Comparison of ENCODE assay signal across 11 mouse cellular contexts in the genomic region with DNA sequence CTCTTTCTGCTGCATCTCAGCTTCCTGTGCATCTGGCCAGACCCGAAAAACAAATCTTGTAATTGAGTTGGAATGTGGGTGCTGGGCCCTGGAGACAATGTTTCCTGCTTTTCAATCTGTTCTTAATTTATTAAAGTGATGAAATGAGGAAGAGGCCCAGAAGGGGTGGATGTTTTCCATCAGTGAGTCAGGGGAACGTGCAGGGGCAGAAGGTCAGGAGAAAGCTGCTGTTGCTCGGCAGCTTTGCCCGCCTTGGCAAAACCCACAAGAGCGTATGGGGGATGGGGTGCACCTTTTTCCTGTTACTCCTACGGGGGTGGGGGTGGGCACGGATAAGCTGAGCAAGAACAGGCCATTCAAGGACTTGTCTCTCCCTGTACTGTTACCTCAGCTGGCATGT.
DNase-seq lines count a peak whose midpoint lies in the region; ATAC-seq and TF ChIP-seq lines count a peak whose summit lies in the region.
"Had no signal": no experiment of that assay in that cellular context is flagged by ENCODE, and none has a peak within 500 bp of the region (broad histone marks: within the 10 kb centered on the region; RNA-seq: fewer than 3 reads in every experiment).

No protein-coding gene starts in this region.

- H3K36me3 ChIP-seq in intestine, embryonic 14.5 days (ENCODE audit: control insufficient read depth, insufficient read depth, low read length): no peaks in the 10 kb centered on the region
- H3K36me3 ChIP-seq in intestine, embryonic 15.5 days: no peaks in the 10 kb centered on the region
- H3K36me3 ChIP-seq in limb, embryonic 13.5 days: no peaks in the 10 kb centered on the region
- H3K36me3 ChIP-seq in lung, postnatal 0 days (ENCODE audit: insufficient read depth, low read length): no peaks in the 10 kb centered on the region
- H3K36me3 ChIP-seq: G1E; neural tube, embryonic 12.5 days had no signal

- intact Hi-C loops in gastrocnemius, postnatal 14 days (cut with DNase I; ENCODE audit: low total_unique reads): no loop called here

- WGBS in intestine, embryonic 14.5 days: 15% methylated on average over 7 of the region's 7 CpGs
- WGBS in intestine, embryonic 15.5 days: 14% methylated on average over 7 of the region's 7 CpGs
- 3% methylated on average over 7 of the region's 7 CpGs for WGBS in limb, embryonic 13.5 days
- WGBS in lung, postnatal 0 days: 29% methylated on average over 7 of the region's 7 CpGs

- 0 out of 2 replicates have a peak, but pooled peaks have one; percentile 32 for ATAC-seq in intestine, embryonic 14.5 days (replicated peaks; ENCODE audit: low FRiP score, low TSS enrichment, low read depth)
- no peak for ATAC-seq in intestine, embryonic 15.5 days
- no peak for ATAC-seq in limb, embryonic 13.5 days (ENCODE audit: low FRiP score, low read depth)
- no peak for ATAC-seq in lung, postnatal 0 days

- no peak overlapping the region for H3K9ac ChIP-seq in intestine, embryonic 14.5 days (ENCODE audit: low read length)
- no peak overlapping the region for H3K9ac ChIP-seq in intestine, embryonic 15.5 days
- H3K9ac ChIP-seq in limb, embryonic 13.5 days: no peak overlapping the region; the same call in 1 of the 2 replicates
- H3K9ac ChIP-seq in lung, postnatal 0 days (replicated peaks; ENCODE audit: low read depth): no peak overlapping the region
- H3K9ac ChIP-seq: neural tube, embryonic 12.5 days had no signal

- H3K4me1 ChIP-seq in intestine, embryonic 14.5 days (replicated peaks; ENCODE audit: control insufficient read depth, insufficient read depth, low read length): peaks cover 8% of the 10 kb centered on the region
- H3K4me1 ChIP-seq in intestine, embryonic 15.5 days (replicated peaks): no peaks in the 10 kb centered on the region
- H3K4me1 ChIP-seq in embryonic fibroblast, embryonic 13.5 days (ENCODE audit: control insufficient read depth, insufficient read depth, low read length): peaks cover 7% of the 10 kb centered on the region; the same call in 1 of the 2 replicates
- H3K4me1 ChIP-seq in limb, embryonic 13.5 days: peaks cover 14% of the 10 kb centered on the region
- H3K4me1 ChIP-seq in lung, postnatal 0 days (ENCODE audit: insufficient read depth, low read depth, low read length): no peaks in the 10 kb centered on the region

- DNase-seq in intestine, embryonic 14.5 days (ENCODE audit: low spot score): peak; percentile 58
- peak; percentile 2 for DNase-seq in adipocyte (ENCODE audit: low spot score)
- DNase-seq in lung, postnatal 0 days (ENCODE audit: low spot score): no peak
- no peak for DNase-seq in left cerebral cortex, adult 18-20 months (ENCODE audit: low spot score in 2 of 2)
- no peak for DNase-seq in gastrocnemius, postnatal 14 days
- DNase-seq: lung, adult 2 months had no signal

- no peak for TF ChIP-seq EP300 in lung, postnatal 0 days (IDR thresholded peaks at IDR 0.05)

- H3K4me3 ChIP-seq in intestine, embryonic 14.5 days (ENCODE audit: low read depth, low read length): no peak overlapping the region
- no peak overlapping the region for H3K4me3 ChIP-seq in intestine, embryonic 15.5 days (replicated peaks)
- no peak overlapping the region for H3K4me3 ChIP-seq in embryonic fibroblast, embryonic 13.5 days (ENCODE audit: insufficient read depth, low read length)
- no peak overlapping the region for H3K4me3 ChIP-seq in limb, embryonic 13.5 days
- H3K4me3 ChIP-seq in lung, postnatal 0 days (ENCODE audit: low read depth, low read length): no peak overlapping the region
- H3K4me3 ChIP-seq: neural tube, embryonic 12.5 days had no signal

- peak overlapping the region; percentile 51; the same call in 1 of the 2 replicates for H3K27ac ChIP-seq in intestine, embryonic 14.5 days (ENCODE audit: low read depth)
- H3K27ac ChIP-seq in intestine, embryonic 15.5 days: no peak overlapping the region
- peak overlapping the region; percentile 29; the same call in 1 of the 2 replicates for H3K27ac ChIP-seq in embryonic fibroblast, embryonic 13.5 days (ENCODE audit: insufficient read depth, low read length)
- no peak overlapping the region for H3K27ac ChIP-seq in limb, embryonic 13.5 days
- no peak overlapping the region for H3K27ac ChIP-seq in lung, postnatal 0 days (ENCODE audit: low read length)
- H3K27ac ChIP-seq: neural tube, embryonic 12.5 days had no signal

- H3K4me2 ChIP-seq in intestine, embryonic 14.5 days (ENCODE audit: low read length): no peak overlapping the region
- no peak overlapping the region for H3K4me2 ChIP-seq in intestine, embryonic 15.5 days (replicated peaks)
- peak overlapping the region; percentile 14; the same call in 1 of the 2 replicates for H3K4me2 ChIP-seq in limb, embryonic 13.5 days (replicated peaks)
- H3K4me2 ChIP-seq in lung, postnatal 0 days (replicated peaks; ENCODE audit: low read depth, low read length): no peak overlapping the region
- H3K4me2 ChIP-seq: neural tube, embryonic 12.5 days had no signal

- TF ChIP-seq POLR2A in embryonic fibroblast, embryonic 13.5 days (IDR thresholded peaks at IDR 0.05; ENCODE audit: low read depth, low read length): no peak

- no peak for TF ChIP-seq CTCF in embryonic fibroblast, embryonic 13.5 days (IDR thresholded peaks at IDR 0.05; ENCODE audit: borderline replicate concordance, insufficient read depth, low read length)
- no peak for TF ChIP-seq CTCF in lung, postnatal 0 days (IDR thresholded peaks at IDR 0.05)

- no peaks in the 10 kb centered on the region for H3K9me3 ChIP-seq in intestine, embryonic 14.5 days (ENCODE audit: control insufficient read depth, low read length)
- H3K9me3 ChIP-seq in intestine, embryonic 15.5 days: no peaks in the 10 kb centered on the region
- no peaks in the 10 kb centered on the region for H3K9me3 ChIP-seq in limb, embryonic 13.5 days
- no peaks in the 10 kb centered on the region for H3K9me3 ChIP-seq in lung, postnatal 0 days (ENCODE audit: low read length)
- H3K9me3 ChIP-seq: neural tube, embryonic 12.5 days had no signal

- no peaks in the 10 kb centered on the region for H3K27me3 ChIP-seq in intestine, embryonic 14.5 days (replicated peaks; ENCODE audit: control insufficient read depth, insufficient read depth, low read length)
- H3K27me3 ChIP-seq in intestine, embryonic 15.5 days (replicated peaks): no peaks in the 10 kb centered on the region
- H3K27me3 ChIP-seq in limb, embryonic 13.5 days: no peaks in the 10 kb centered on the region
- no peaks in the 10 kb centered on the region for H3K27me3 ChIP-seq in lung, postnatal 0 days (replicated peaks; ENCODE audit: insufficient read depth, low read length)
- H3K27me3 ChIP-seq: neural tube, embryonic 12.5 days had no signal

Comparison
In these comparisons a context has a peak if more than half of its experiments do, and no peak if none do; other contexts are left out.
1. H3K27ac ChIP-seq: peak in intestine, embryonic 14.5 days (single experiment) and embryonic fibroblast, embryonic 13.5 days (single experiment); none in intestine, embryonic 15.5 days (single experiment), limb, embryonic 13.5 days (single experiment) and lung, postnatal 0 days (single experiment).
2. DNase-seq: peak in intestine, embryonic 14.5 days (single experiment) and adipocyte (single experiment); none in lung, postnatal 0 days (single experiment), left cerebral cortex, adult 18-20 months (0 of 2) and gastrocnemius, postnatal 14 days (single experiment).